Mouse (Mus musculus) splenic B cell, adult 2 months (primary cell): ENCODE measurements around the gene Tigit.

Experiments
- DNase-seq: peaks from one replicate; pipeline ENCODE4 v3.0.0-alpha.2; 2011; ENCODE audit warnings: low read depth, low spot score
- H3K27me3 ChIP-seq: 2 replicates; pipeline ENCODE4 v1.6.1; 2012; ENCODE audit warnings: mild to moderate bottlenecking, low read length, moderate library complexity, mixed read lengths; ENCODE audit not compliant: control insufficient read depth, poor library complexity, insufficient read depth, severe bottlenecking
- H3K36me3 ChIP-seq: 2 replicates; pipeline ENCODE4 v1.6.1; 2012; ENCODE audit warnings: mild to moderate bottlenecking, low read length, moderate library complexity, mixed read lengths; ENCODE audit not compliant: control insufficient read depth, poor library complexity, insufficient read depth, severe bottlenecking

Tigit gene

GRCm38 (mm10) chr16:43618286-43618685 lies 45.7 kb downstream of the Tigit start:
- no peak for DNase-seq
- no peaks in the 10 kb centered on the region for H3K27me3 ChIP-seq
- H3K36me3 ChIP-seq = no peaks in the 10 kb centered on the region; the same call in 1 of the 2 replicates

GRCm38 (mm10) chr16:43617346-43617745 lies 46.6 kb downstream of the Tigit start:
- H3K27me3 ChIP-seq = no peaks in the 10 kb centered on the region
- no peaks in the 10 kb centered on the region; the same call in 1 of the 2 replicates for H3K36me3 ChIP-seq
- no peak for DNase-seq

DNA sequence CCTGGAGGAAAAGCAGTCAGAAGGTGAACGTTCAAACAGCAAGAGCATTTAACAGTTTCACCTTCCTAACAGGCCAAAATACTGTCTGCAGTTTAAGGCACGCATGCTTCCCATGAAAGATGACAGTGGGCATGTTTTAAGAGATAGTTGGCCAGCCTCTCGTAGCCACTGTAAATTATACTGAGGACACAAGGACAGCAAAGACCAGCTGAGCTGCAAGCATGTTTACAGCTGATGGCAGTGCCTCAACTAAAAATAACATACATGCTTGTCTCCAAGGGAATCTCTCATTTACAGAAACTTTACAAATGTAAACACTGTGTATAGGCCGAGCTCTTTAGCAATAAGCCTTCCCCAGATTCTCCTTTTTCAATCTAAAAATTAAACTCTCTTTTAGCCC lies 47.6 kb downstream of the Tigit start:
- Histone ChIP-seq H3K27me3 (no peaks in the 10 kb centered on the region), H3K36me3 (no peaks in the 10 kb centered on the region; the same call in 1 of the 2 replicates)
- no peak for DNase-seq

DNA sequence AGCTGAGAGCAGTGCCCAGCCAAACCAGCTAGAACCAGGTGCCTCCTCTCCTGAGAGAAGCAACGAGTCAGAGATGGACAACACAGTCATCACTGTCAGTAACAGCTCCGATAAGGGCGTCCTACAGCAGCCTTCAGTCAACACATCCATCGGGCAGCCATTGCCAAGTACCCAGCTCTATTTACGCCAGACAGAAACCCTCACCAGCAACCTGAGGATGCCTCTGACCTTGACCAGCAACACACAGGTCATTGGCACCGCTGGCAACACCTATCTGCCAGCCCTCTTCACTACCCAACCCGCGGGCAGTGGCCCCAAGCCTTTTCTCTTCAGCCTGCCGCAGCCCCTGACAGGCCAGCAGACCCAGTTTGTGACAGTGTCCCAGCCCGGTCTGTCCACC lies 53.6 kb downstream of the Tigit start:
- DNase-seq = no peak
- peaks cover 3% of the 10 kb centered on the region; the same call in 1 of the 2 replicates for H3K36me3 ChIP-seq

GRCm38 (mm10) chr16:43608066-43608465 lies 55.9 kb downstream of the Tigit start:
- no peak for DNase-seq
- no peaks in the 10 kb centered on the region for H3K27me3 ChIP-seq
- peaks cover 3% of the 10 kb centered on the region; the same call in 1 of the 2 replicates for H3K36me3 ChIP-seq

More for the DNA sequence above, 53.6 kb downstream of the Tigit start:
- no peaks in the 10 kb centered on the region for H3K27me3 ChIP-seq

DNA sequence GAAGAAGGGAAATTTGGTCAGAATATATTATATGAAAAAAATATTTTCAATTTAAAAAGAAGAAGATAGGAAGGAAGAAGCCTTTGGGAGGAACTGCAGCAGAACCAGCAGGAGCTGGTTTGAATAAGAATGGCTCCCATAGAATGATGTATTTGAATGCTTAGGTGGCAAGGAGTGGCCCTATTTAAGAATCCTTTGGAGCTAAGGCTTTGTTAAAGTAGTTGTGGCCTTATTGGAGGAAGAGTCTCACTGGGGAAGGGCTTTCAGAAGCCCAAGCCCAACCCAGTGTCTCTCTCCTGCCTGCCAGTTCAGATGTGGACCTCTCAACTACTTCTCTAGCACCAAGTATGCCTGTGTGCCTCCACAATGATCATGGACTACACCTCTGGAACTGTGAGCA lies 56.9 kb downstream of the Tigit start:
- DNase-seq = no peak
- peaks cover 3% of the 10 kb centered on the region; the same call in 1 of the 2 replicates for H3K36me3 ChIP-seq
- H3K27me3 ChIP-seq = no peaks in the 10 kb centered on the region

GRCm38 (mm10) chr16:43604399-43605013 lies 59.4 kb downstream of the Tigit start:
- no peaks in the 10 kb centered on the region for H3K36me3 ChIP-seq
- DNase-seq = no peak
- no peaks in the 10 kb centered on the region for H3K27me3 ChIP-seq

DNA sequence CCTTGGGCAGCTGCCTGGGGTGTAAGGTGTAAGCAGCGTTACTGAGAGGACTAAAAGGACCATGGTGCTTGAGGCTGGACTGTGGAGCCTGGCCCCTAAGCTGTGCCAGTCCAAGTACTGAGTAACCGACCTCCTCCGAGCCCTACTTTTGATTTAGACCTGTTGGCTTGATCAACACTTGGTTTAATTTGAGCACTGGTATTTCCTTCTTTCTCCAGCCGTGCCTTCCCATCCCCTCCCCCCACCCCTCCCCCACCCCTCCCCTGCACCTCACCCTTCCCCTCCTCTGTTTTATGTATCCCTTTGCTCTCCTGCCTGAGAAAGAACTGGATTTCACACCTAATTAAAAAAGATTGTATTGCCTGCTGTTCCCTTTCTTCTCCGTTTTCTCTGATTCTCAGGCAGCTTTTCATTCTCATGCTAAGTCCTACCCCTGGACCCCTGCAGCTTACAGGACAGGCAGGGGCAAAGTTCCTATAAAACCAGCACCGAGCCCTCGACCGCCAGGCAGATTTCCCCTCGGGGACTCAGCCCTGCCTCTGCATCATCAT lies 60.3 kb downstream of the Tigit start:
- no peaks in the 10 kb centered on the region for H3K27me3 ChIP-seq
- DNase-seq = no peak
- no peaks in the 10 kb centered on the region for H3K36me3 ChIP-seq

- peak; percentile 2 for DNase-seq
- no peaks in the 10 kb centered on the region for H3K27me3 ChIP-seq
Measured at GRCm38 (mm10) chr16:43602573-43602972, 61.4 kb downstream of the Tigit start.

GRCm38 (mm10) chr16:43599707-43600106 lies 64.2 kb downstream of the Tigit start:
- H3K27me3 ChIP-seq = no peaks in the 10 kb centered on the region
- no peaks in the 10 kb centered on the region for H3K36me3 ChIP-seq
- no peak for DNase-seq

More at GRCm38 (mm10) chr16:43602573-43602972, 61.4 kb downstream of the Tigit start:
- H3K36me3 ChIP-seq = no peaks in the 10 kb centered on the region
